Mouse (Mus musculus) MEL (cell line): Measurements from ENCODE around the gene Ptprn2.

Experiments used
- CTCF ChIP-seq, 3 experiments: IDR thresholded peaks in 2 of 3; conservative IDR thresholded peaks in 1 of 3; 2 replicates each; pipeline ENCODE4 v1.5.1; 2011 to 2012; ENCODE audit warnings: low read length in 3 of 3, low read depth in 2 of 3, mild to moderate bottlenecking in 2 of 3, improper control_type of control experiment in 1 of 3, inconsistent platforms in 1 of 3, mixed read lengths in 1 of 3, moderate library complexity in 1 of 3; ENCODE audit not compliant: control insufficient read depth in 1 of 3, insufficient read depth in 1 of 3, poor library complexity in 1 of 3, severe bottlenecking in 1 of 3
- E2F4 ChIP-seq: IDR thresholded peaks from 2 replicates; pipeline ENCODE4 v1.6.1; 2011; ENCODE audit warnings: low read depth, low read length, improper control_type of control experiment, borderline replicate concordance
- EP300 ChIP-seq, 2 experiments: IDR thresholded peaks; 2 replicates each; pipeline ENCODE4 v1.6.1; 2011; ENCODE audit warnings: improper control_type of control experiment in 2 of 2, low read length in 2 of 2, low read depth in 1 of 2, mild to moderate bottlenecking in 1 of 2
- ETS1 ChIP-seq: IDR thresholded peaks from 2 replicates; pipeline ENCODE4 v1.6.1; 2012; ENCODE audit warnings: low read depth, mild to moderate bottlenecking, inconsistent platforms, low read length, improper control_type of control experiment, moderate library complexity
- POLR2A ChIP-seq, 2 experiments: IDR thresholded peaks; 2 replicates each; pipeline ENCODE4 v1.6.1; 2011 to 2012; ENCODE audit warnings: low read length in 2 of 2, mild to moderate bottlenecking in 2 of 2, control low read depth in 1 of 2, improper control_type of control experiment in 1 of 2, low read depth in 1 of 2, moderate library complexity in 1 of 2; ENCODE audit not compliant: control insufficient read depth in 1 of 2, insufficient read depth in 1 of 2, poor library complexity in 1 of 2
- TCF12 ChIP-seq: IDR thresholded peaks from 2 replicates; pipeline ENCODE4 v1.6.1; 2014; ENCODE audit warnings: low read depth, mild to moderate bottlenecking, inconsistent platforms, low read length, improper control_type of control experiment, moderate library complexity

GRCm38 (mm10) chr12:117210467-117210866, 724.9 kb downstream of the Ptprn2 start:
- TF ChIP-seq TCF12 (no peak), EP300 (IDR thresholded peaks at IDR 0.05; ENCODE audit: low read depth in 1 of 2, low read length in 2 of 2) (no peak), ETS1 (no peak), E2F4 (no peak), CTCF (IDR thresholded peaks at IDR 0.05 in 2 of 3, conservative IDR thresholded peaks at IDR 0.05 in 1 of 3; ENCODE audit: control insufficient read depth in 1 of 3, insufficient read depth in 1 of 3, low read depth in 2 of 3, low read length in 3 of 3, poor library complexity in 1 of 3, severe bottlenecking in 1 of 3) (no peak), POLR2A (IDR thresholded peaks at IDR 0.05; ENCODE audit: control insufficient read depth in 1 of 2, insufficient read depth in 1 of 2, low read depth in 1 of 2, low read length in 2 of 2, poor library complexity in 1 of 2) (no peak)
